Mouse (Mus musculus) stomach, adult 2 months (tissue): ENCODE data around the gene Ercc2. TPM values are rescaled to one million over a fixed set of nuclear protein-coding genes. Genes with fewer than 3 reads are reported as not detected.

Source experiments
- polyA plus RNA-seq: library from polyadenylated mRNA; depleted of rRNA; stranded (reverse); fragments of >200 nt; gene quantifications from 2 replicates; pipeline ENCODE4 v1.2.3, GENCODE M21; 2012; rRNA removed

Gene Ercc2
- polyA plus RNA-seq, result 25.1 and 27.9 TPM in 2 replicates

DNA sequence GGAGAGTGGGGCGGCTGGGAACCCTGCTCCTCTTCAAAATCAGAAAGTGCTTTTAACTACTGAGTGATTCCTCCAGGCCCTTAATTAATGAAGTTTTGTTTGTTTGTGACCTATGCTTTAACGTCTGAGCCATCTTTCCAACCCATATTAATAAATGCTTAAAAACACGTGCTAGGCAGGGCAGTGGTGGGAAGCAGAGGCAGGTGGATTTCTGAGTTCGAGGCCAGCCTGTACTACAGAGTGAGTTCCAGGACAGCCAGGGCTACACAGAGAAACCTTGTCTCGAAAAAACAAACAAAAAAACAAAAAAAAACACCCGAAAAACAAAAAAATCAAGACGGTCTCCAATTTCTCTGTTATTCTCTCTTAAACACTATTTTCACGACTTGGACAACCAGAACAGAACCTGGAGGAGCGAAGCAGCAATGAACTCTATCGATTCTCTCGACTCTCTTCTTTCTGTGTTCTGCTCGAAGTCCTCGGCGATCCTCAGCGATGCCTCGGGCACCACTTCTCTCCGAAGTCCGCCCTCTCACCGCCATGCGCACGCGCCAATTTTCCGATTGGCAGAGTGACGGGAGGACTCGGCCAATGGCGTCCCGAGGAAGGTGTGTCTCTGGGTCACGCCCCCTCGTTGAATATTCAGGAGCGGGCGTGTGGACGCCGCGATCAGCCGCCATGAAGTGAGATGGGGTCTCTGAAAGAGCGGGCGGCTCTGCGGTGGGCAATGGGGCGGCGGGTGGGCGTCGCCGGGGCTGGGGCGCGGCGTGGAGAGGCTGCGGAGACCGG, at the start of gene Ercc2:
Gene Ercc2 (plus strand): TSS at position 634 of the 789 bp plus-strand sequence.

DNA sequence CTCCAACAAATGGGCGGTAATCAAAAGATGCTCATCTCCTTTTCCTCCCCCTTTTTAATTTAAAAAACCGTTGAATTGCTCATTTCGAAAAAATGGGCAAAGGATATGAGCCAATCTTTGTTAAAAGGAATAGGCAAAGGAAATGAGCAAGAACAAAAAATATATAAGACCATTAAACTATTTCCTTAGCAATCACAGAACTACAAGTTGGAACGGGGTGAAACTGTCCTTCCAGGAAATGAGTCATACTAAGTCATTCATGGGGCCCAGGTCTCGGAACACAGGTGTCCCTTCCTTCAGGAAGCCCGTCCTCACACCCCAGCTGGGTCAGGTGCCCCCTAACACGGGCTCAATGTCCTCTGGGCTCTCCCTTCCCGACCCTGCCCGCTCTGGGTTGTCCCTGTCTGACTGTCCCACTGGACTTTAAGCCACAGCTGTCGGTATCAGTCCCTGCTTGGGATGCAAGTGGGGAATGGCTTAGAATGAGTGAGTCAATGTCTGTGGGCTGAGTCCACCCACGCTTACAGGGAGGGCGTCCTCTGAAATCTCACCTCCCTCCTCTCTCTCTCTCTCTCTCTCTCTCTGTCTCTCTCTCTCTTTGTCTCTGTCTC, 37.5 kb upstream of the Ercc2 start, which contains the start of gene Ercc1:
Gene Ercc1 (plus strand): TSS at position 542 of the 611 bp plus-strand sequence.

DNA sequence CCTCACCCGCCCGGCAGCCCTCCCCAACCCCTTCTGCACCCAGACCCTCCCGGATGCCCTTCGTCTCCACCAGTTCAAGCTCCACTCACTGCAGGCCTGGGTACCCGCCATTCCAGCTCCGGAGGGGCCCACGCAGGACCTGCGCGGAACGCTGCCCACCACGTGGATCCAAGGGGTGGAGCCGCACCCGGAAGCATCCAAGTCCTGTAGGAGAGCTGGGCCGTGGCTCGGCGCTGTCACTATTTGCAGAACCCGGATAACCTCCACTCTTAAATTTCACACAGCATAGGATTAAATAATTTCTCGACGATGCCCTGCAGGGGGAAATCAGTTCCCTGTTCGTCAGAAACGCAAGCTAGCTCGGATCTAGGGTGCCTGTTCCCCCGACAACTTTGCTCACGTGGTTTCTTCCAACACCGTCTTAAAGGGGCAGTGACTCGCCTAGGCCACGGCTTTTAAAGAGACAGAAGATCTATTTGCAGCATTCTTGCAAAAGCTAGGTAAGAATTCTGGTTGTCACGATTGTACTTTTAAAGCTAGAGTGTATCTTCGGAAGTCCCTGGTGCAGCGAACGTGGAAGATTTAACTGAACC, 22.4 kb upstream of the Ercc2 start, which contains the start of the genes Cd3eap and Ppp1r13l:
Gene Cd3eap (minus strand): TSS at position 185 of the 593 bp plus-strand sequence.
Gene Ppp1r13l (plus strand): TSS at position 451 of the 593 bp plus-strand sequence.

DNA sequence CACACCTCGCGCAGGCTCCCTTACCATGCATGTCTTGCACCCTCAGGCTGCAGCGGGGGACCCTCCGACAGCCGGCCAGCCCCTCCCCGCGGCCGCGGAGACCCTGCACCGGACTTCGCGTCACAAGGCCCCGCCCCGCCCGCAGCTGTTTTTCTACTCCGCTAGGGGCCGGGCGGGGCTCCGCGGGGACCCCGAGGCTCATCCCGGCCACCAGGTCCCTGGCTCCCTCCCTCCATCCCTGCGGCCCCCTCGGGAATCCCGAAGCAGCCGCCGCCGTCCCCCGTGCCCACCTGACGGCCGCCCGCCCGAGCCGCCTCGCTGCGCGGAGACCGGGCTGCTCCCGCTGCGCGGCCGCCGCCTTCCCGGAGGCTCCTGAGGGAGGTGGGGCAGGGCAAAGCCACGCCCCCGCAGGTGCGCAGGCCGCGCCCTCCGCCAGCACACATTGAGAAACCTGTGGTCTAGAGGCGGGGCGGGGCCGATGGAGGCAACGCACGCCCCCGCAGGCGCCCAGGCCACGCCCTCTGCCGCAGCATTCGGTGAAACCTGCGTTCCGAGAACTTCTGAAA, 22.0 kb downstream of the Ercc2 start, which contains the start of gene Klc3:
Gene Klc3 (minus strand): TSS at position 374 of the 566 bp plus-strand sequence.

DNA sequence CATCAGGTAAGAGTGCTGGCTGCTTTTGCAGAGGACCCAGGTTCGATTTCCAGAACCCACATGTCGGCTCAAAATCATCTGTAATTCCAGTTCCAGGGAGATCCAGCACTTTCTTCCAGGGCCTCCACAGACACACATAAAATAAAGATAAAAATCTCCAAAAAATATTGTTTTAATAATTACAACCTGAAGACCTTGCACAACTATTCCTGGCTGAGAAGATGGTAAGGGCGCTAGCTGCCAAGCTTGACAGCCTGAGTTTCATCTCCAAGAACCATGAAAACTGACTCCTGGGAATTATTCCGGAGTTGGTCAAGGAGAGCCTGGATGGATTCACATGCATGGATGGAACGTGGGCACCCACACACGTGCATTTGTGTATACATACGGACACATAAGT, 22.7 kb downstream of the Ercc2 start, which contains the start of gene Ckm:
Gene Ckm (plus strand): TSS at position 301 of the 400 bp plus-strand sequence.

Other genes starting within 250 kb of the Ercc2 start
- 7.6 and 10.2 TPM in 2 replicates for gene Qpctl, start 232.7 kb upstream of the Ercc2 start, polyA plus RNA-seq
- gene Snrpd2, start 232.3 kb upstream of the Ercc2 start, polyA plus RNA-seq, result 3.1 and 3.8 TPM in 2 replicates
- gene Gipr, start 215.9 kb upstream of the Ercc2 start, polyA plus RNA-seq, result 0.16 and 0.48 TPM in 2 replicates
- 25.7 and 35.9 TPM in 2 replicates for gene Eml2, start 205.6 kb upstream of the Ercc2 start, polyA plus RNA-seq
- 5.0 and 5.8 TPM in 2 replicates for gene Gpr4, start 169.5 kb upstream of the Ercc2 start, polyA plus RNA-seq
- 15.9 and 16.9 TPM in 2 replicates for gene Opa3, start 153.7 kb upstream of the Ercc2 start, polyA plus RNA-seq
- gene Vasp, start 110.2 kb upstream of the Ercc2 start, polyA plus RNA-seq, result 232 and 302 TPM in 2 replicates
- gene Ppm1n, start 101.9 kb upstream of the Ercc2 start, polyA plus RNA-seq, result 0.23 and 1.3 TPM in 2 replicates
- 25.7 and 26.9 TPM in 2 replicates for gene Rtn2, start 99.4 kb upstream of the Ercc2 start, polyA plus RNA-seq
- gene Fosb, start 72.0 kb upstream of the Ercc2 start, polyA plus RNA-seq, result 1.1 and 2.1 TPM in 2 replicates
- gene Ercc1, start 37.2 kb upstream of the Ercc2 start, polyA plus RNA-seq, result 16.8 and 21.2 TPM in 2 replicates
- gene Cd3eap, start 22.5 kb upstream of the Ercc2 start, polyA plus RNA-seq, result 3.9 and 7.8 TPM in 2 replicates
- gene Ppp1r13l, start 22.3 kb upstream of the Ercc2 start, polyA plus RNA-seq, result 21.4 and 23.5 TPM in 2 replicates
- 16.2 and 18.5 TPM in 2 replicates for gene Klc3, start 22.1 kb downstream of the Ercc2 start, polyA plus RNA-seq
- 315 and 356 TPM in 2 replicates for gene Ckm, start 22.8 kb downstream of the Ercc2 start, polyA plus RNA-seq
- gene Mark4, start 76.8 kb downstream of the Ercc2 start, polyA plus RNA-seq, result 10.8 and 27.7 TPM in 2 replicates
- gene Exoc3l2, start 81.3 kb downstream of the Ercc2 start, polyA plus RNA-seq, result 6.3 and 7.2 TPM in 2 replicates
- 7.3 and 15.7 TPM in 2 replicates for gene Bloc1s3, start 126.4 kb downstream of the Ercc2 start, polyA plus RNA-seq
- gene Trappc6a, start 126.4 kb downstream of the Ercc2 start, polyA plus RNA-seq, result 119 and 179 TPM in 2 replicates
- 45.5 and 87.5 TPM in 2 replicates for gene Nkpd1, start 135.8 kb downstream of the Ercc2 start, polyA plus RNA-seq
- gene Ppp1r37, start 181.1 kb downstream of the Ercc2 start, polyA plus RNA-seq, result 78.3 and 88.5 TPM in 2 replicates
- 7.5 and 7.9 TPM in 2 replicates for gene Zfp296, start 195.3 kb downstream of the Ercc2 start, polyA plus RNA-seq
- 59.4 and 88.0 TPM in 2 replicates for gene Gemin7, start 195.6 kb downstream of the Ercc2 start, polyA plus RNA-seq
- 68.5 and 172 TPM in 2 replicates for gene Clasrp, start 222.5 kb downstream of the Ercc2 start, polyA plus RNA-seq
- 10.6 and 18.6 TPM in 2 replicates for gene Relb, start 247.4 kb downstream of the Ercc2 start, polyA plus RNA-seq